Mouse (Mus musculus): ENCODE measurements around the gene Rab39. TPM values are rescaled to one million over a fixed set of nuclear protein-coding genes. Genes with fewer than 3 reads are reported as not detected.

Gene Rab39
- polyA plus RNA-seq, 1 experiment from 2014 or later: 0.43 TPM

GRCm38 (mm10) chr9:53693718-53694117, 12.3 kb downstream of the Rab39 start:
- ATAC-seq: no peak
- H3K27ac ChIP-seq (ENCODE audit: low read length): no peak overlapping the region
- H3K36me3 ChIP-seq (ENCODE audit: control insufficient read depth, insufficient read depth, low read length): no peaks in the 10 kb centered on the region
- H3K4me3 ChIP-seq (ENCODE audit: low read length): no peak overlapping the region
- H3K27me3 ChIP-seq (replicated peaks; ENCODE audit: control insufficient read depth, insufficient read depth, low read length): no peaks in the 10 kb centered on the region
- 60% methylated on average over 1 of the region's 1 CpGs for WGBS
- no peaks in the 10 kb centered on the region for H3K9me3 ChIP-seq (ENCODE audit: control insufficient read depth, low read length)
- no peak overlapping the region for H3K4me2 ChIP-seq (ENCODE audit: low read depth, low read length)
- no peak overlapping the region for H3K9ac ChIP-seq (ENCODE audit: low read depth, low read length)
- H3K4me1 ChIP-seq (ENCODE audit: control insufficient read depth, insufficient read depth, low read length): no peaks in the 10 kb centered on the region

GRCm38 (mm10) chr9:53691745-53692670, 14.0 kb downstream of the Rab39 start:
- Histone ChIP-seq H3K4me2 (ENCODE audit: low read depth, low read length) (no peak overlapping the region), H3K4me1 (ENCODE audit: control insufficient read depth, insufficient read depth, low read length) (no peaks in the 10 kb centered on the region), H3K36me3 (ENCODE audit: control insufficient read depth, insufficient read depth, low read length) (no peaks in the 10 kb centered on the region), H3K27me3 (replicated peaks; ENCODE audit: control insufficient read depth, insufficient read depth, low read length) (no peaks in the 10 kb centered on the region), H3K9me3 (ENCODE audit: control insufficient read depth, low read length) (no peaks in the 10 kb centered on the region), H3K4me3 (ENCODE audit: low read length) (no peak overlapping the region), H3K27ac (ENCODE audit: low read length) (no peak overlapping the region), H3K9ac (ENCODE audit: low read depth, low read length) (no peak overlapping the region)
- WGBS: 35% methylated on average over 7 of the region's 7 CpGs
- ATAC-seq: no peak

- no peaks in the 10 kb centered on the region for H3K36me3 ChIP-seq (ENCODE audit: control insufficient read depth, insufficient read depth, low read length)
- no peak overlapping the region for H3K9ac ChIP-seq (ENCODE audit: low read depth, low read length)
- ATAC-seq: no peak
- no peaks in the 10 kb centered on the region for H3K4me1 ChIP-seq (ENCODE audit: control insufficient read depth, insufficient read depth, low read length)
- no peaks in the 10 kb centered on the region for H3K27me3 ChIP-seq (replicated peaks; ENCODE audit: control insufficient read depth, insufficient read depth, low read length)
- H3K9me3 ChIP-seq (ENCODE audit: control insufficient read depth, low read length): 0 out of 2 replicates have a peak, but pooled peaks cover 4% of the 10 kb centered on the region
- H3K27ac ChIP-seq (ENCODE audit: low read length): no peak overlapping the region
- H3K4me2 ChIP-seq (ENCODE audit: low read depth, low read length): no peak overlapping the region
- H3K4me3 ChIP-seq (ENCODE audit: low read length): no peak overlapping the region
- 88% methylated on average over 1 of the region's 1 CpGs for WGBS
Observed at GRCm38 (mm10) chr9:53680851-53681250, 25.2 kb downstream of the Rab39 start.

GRCm38 (mm10) chr9:53676921-53677320, 29.1 kb downstream of the Rab39 start:
- H3K27ac ChIP-seq (ENCODE audit: low read length): no peak overlapping the region
- no peaks in the 10 kb centered on the region for H3K36me3 ChIP-seq (ENCODE audit: control insufficient read depth, insufficient read depth, low read length)
- H3K9me3 ChIP-seq (ENCODE audit: control insufficient read depth, low read length): 0 out of 2 replicates have a peak, but pooled peaks cover 4% of the 10 kb centered on the region
- H3K4me1 ChIP-seq (ENCODE audit: control insufficient read depth, insufficient read depth, low read length): no peaks in the 10 kb centered on the region
- H3K4me3 ChIP-seq (ENCODE audit: low read length): no peak overlapping the region
- no peak overlapping the region for H3K4me2 ChIP-seq (ENCODE audit: low read depth, low read length)
- WGBS: 59% methylated on average over 4 of the region's 4 CpGs
- no peaks in the 10 kb centered on the region for H3K27me3 ChIP-seq (replicated peaks; ENCODE audit: control insufficient read depth, insufficient read depth, low read length)
- no peak for ATAC-seq
- H3K9ac ChIP-seq (ENCODE audit: low read depth, low read length): no peak overlapping the region

GRCm38 (mm10) chr9:53673571-53673970, 32.5 kb downstream of the Rab39 start:
- Histone ChIP-seq H3K4me1 (ENCODE audit: control insufficient read depth, insufficient read depth, low read length) (no peaks in the 10 kb centered on the region), H3K27ac (ENCODE audit: low read length) (no peak overlapping the region), H3K4me2 (ENCODE audit: low read depth, low read length) (no peak overlapping the region), H3K27me3 (replicated peaks; ENCODE audit: control insufficient read depth, insufficient read depth, low read length) (no peaks in the 10 kb centered on the region), H3K36me3 (ENCODE audit: control insufficient read depth, insufficient read depth, low read length) (no peaks in the 10 kb centered on the region), H3K9ac (ENCODE audit: low read depth, low read length) (no peak overlapping the region), H3K4me3 (ENCODE audit: low read length) (no peak overlapping the region), H3K9me3 (ENCODE audit: control insufficient read depth, low read length) (0 out of 2 replicates have a peak, but pooled peaks cover 4% of the 10 kb centered on the region)
- ATAC-seq: no peak
- 22% methylated on average over 3 of the region's 3 CpGs for WGBS

- Histone ChIP-seq H3K27me3 (replicated peaks; ENCODE audit: control insufficient read depth, insufficient read depth, low read length) (no peaks in the 10 kb centered on the region), H3K9me3 (ENCODE audit: control insufficient read depth, low read length) (no peaks in the 10 kb centered on the region), H3K36me3 (ENCODE audit: control insufficient read depth, insufficient read depth, low read length) (no peaks in the 10 kb centered on the region), H3K4me2 (ENCODE audit: low read depth, low read length) (no peak within 1 kb of the TSS), H3K27ac (ENCODE audit: low read length) (no peak within 1 kb of the TSS), H3K4me3 (ENCODE audit: low read length) (no peak within 1 kb of the TSS), H3K9ac (ENCODE audit: low read depth, low read length) (no peak within 1 kb of the TSS), H3K4me1 (ENCODE audit: control insufficient read depth, insufficient read depth, low read length) (peaks cover 11% of the 10 kb centered on the region; the same call in 1 of the 2 replicates)
- 58% methylated on average over 5 of the region's 5 CpGs for WGBS
- no peak for ATAC-seq
Observed at GRCm38 (mm10) chr9:53669680-53670219, 36.3 kb downstream of the Rab39 start, which contains the start of gene Cul5. Gene Cul5, minus strand, starts transcription at chr9:53670014.

- WGBS: under 1% methylated on average over 74 of the region's 74 CpGs
- H3K9me3 ChIP-seq (ENCODE audit: control insufficient read depth, low read length): no peaks in the 10 kb centered on the region
- no peaks in the 10 kb centered on the region for H3K36me3 ChIP-seq (ENCODE audit: control insufficient read depth, insufficient read depth, low read length)
- H3K4me3 ChIP-seq (ENCODE audit: low read length): peak overlapping the region; percentile 95
- peak overlapping the region; percentile 99 for H3K9ac ChIP-seq (ENCODE audit: low read depth, low read length)
- no peaks in the 10 kb centered on the region for H3K27me3 ChIP-seq (replicated peaks; ENCODE audit: control insufficient read depth, insufficient read depth, low read length)
- peaks cover 11% of the 10 kb centered on the region; the same call in 1 of the 2 replicates for H3K4me1 ChIP-seq (ENCODE audit: control insufficient read depth, insufficient read depth, low read length)
- H3K27ac ChIP-seq (ENCODE audit: low read length): peak overlapping the region; percentile 90
- ATAC-seq: peak; percentile 98
- H3K4me2 ChIP-seq (ENCODE audit: low read depth, low read length): 0 out of 2 replicates have a peak overlapping the region, but pooled peaks have one; percentile 22
Observed at GRCm38 (mm10) chr9:53667020-53667669, 38.9 kb downstream of the Rab39 start.

- peak; percentile 34 for ATAC-seq
Observed at GRCm38 (mm10) chr9:53666665-53667019, 39.4 kb downstream of the Rab39 start.

GRCm38 (mm10) chr9:53665428-53665827, 40.6 kb downstream of the Rab39 start:
- ATAC-seq: no peak
- no peak overlapping the region for H3K9ac ChIP-seq (ENCODE audit: low read depth, low read length)
- H3K4me1 ChIP-seq (ENCODE audit: control insufficient read depth, insufficient read depth, low read length): peaks cover 17% of the 10 kb centered on the region
- no peak overlapping the region for H3K27ac ChIP-seq (ENCODE audit: low read length)
- no peaks in the 10 kb centered on the region for H3K27me3 ChIP-seq (replicated peaks; ENCODE audit: control insufficient read depth, insufficient read depth, low read length)
- no peak overlapping the region for H3K4me2 ChIP-seq (ENCODE audit: low read depth, low read length)
- H3K9me3 ChIP-seq (ENCODE audit: control insufficient read depth, low read length): no peaks in the 10 kb centered on the region
- no peaks in the 10 kb centered on the region for H3K36me3 ChIP-seq (ENCODE audit: control insufficient read depth, insufficient read depth, low read length)
- H3K4me3 ChIP-seq (ENCODE audit: low read length): no peak overlapping the region

More at GRCm38 (mm10) chr9:53666665-53667019, 39.4 kb downstream of the Rab39 start:
- H3K4me2 ChIP-seq (ENCODE audit: low read depth, low read length): peak overlapping the region; percentile 86
- under 1% methylated on average over 28 of the region's 28 CpGs for WGBS
- peak overlapping the region; percentile 95 for H3K4me3 ChIP-seq (ENCODE audit: low read length)
- no peaks in the 10 kb centered on the region for H3K36me3 ChIP-seq (ENCODE audit: control insufficient read depth, insufficient read depth, low read length)
- H3K9me3 ChIP-seq (ENCODE audit: control insufficient read depth, low read length): no peaks in the 10 kb centered on the region
- peak overlapping the region; percentile 90 for H3K27ac ChIP-seq (ENCODE audit: low read length)
- peak overlapping the region; percentile 99 for H3K9ac ChIP-seq (ENCODE audit: low read depth, low read length)
- H3K27me3 ChIP-seq (replicated peaks; ENCODE audit: control insufficient read depth, insufficient read depth, low read length): no peaks in the 10 kb centered on the region
- H3K4me1 ChIP-seq (ENCODE audit: control insufficient read depth, insufficient read depth, low read length): peaks cover 13% of the 10 kb centered on the region
